Mouse (Mus musculus): ENCODE data around the gene Tsc2.

- no peak for TF ChIP-seq EP300 (IDR thresholded peaks at IDR 0.05; ENCODE audit: insufficient read depth, low read depth, low read length)
- no peak for TF ChIP-seq CTCF (IDR thresholded peaks at IDR 0.05; ENCODE audit: low read depth, low read length)
- no peak for TF ChIP-seq POLR2A (IDR thresholded peaks at IDR 0.05; ENCODE audit: insufficient read depth, low read length)
Observed at GRCm38 (mm10) chr17:24560301-24561028, 72.0 kb downstream of the Tsc2 start.

Data from ES-Bruce4 (cell line).